Mouse (Mus musculus) T-cell, adult 2 months (primary cell): Measurements from ENCODE around the gene Olfr1410.

Experiments used
- DNase-seq: peaks from one replicate; pipeline ENCODE4 v3.0.0; 2022; ENCODE audit warnings: low spot score

Olfr1410 gene

GRCm38 (mm10) chr1:92641514-92642272 is 36.1 kb downstream of the Olfr1410 start, which contains the start of gene Cops9:
Gene Cops9, minus strand, starts transcription at chr1:92641985.
- DNase-seq: peak; percentile 85

GRCm38 (mm10) chr1:92643691-92644090 is 38.1 kb downstream of the Olfr1410 start:
- no peak for DNase-seq

GRCm38 (mm10) chr1:92644916-92645315 is 39.3 kb downstream of the Olfr1410 start:
- DNase-seq: no peak

- DNase-seq: no peak
Measured at GRCm38 (mm10) chr1:92646111-92646510, 40.5 kb downstream of the Olfr1410 start.

GRCm38 (mm10) chr1:92646601-92647000 is 41.0 kb downstream of the Olfr1410 start:
- DNase-seq: no peak

- no peak for DNase-seq
Measured at GRCm38 (mm10) chr1:92647026-92647425, 41.4 kb downstream of the Olfr1410 start.

- peak; percentile 24 for DNase-seq
Measured at GRCm38 (mm10) chr1:92647752-92648151, 42.2 kb downstream of the Olfr1410 start.

GRCm38 (mm10) chr1:92648197-92648596 is 42.6 kb downstream of the Olfr1410 start:
- peak; percentile 10 for DNase-seq

- peak; percentile 43 for DNase-seq
Measured at GRCm38 (mm10) chr1:92648673-92649072, 43.1 kb downstream of the Olfr1410 start, which contains the start of gene Otos. Gene Otos, minus strand, starts transcription at chr1:92648841.

- no peak for DNase-seq
Measured at GRCm38 (mm10) chr1:92651467-92651866, 45.9 kb downstream of the Olfr1410 start.

- DNase-seq: no peak
Measured at GRCm38 (mm10) chr1:92653179-92653578, 47.6 kb downstream of the Olfr1410 start.

- no peak for DNase-seq
Measured at GRCm38 (mm10) chr1:92654676-92655075, 49.1 kb downstream of the Olfr1410 start.

GRCm38 (mm10) chr1:92657025-92657820 is 51.6 kb downstream of the Olfr1410 start:
- no peak for DNase-seq

- no peak for DNase-seq
Measured at GRCm38 (mm10) chr1:92659392-92659791, 53.8 kb downstream of the Olfr1410 start.
